Mouse (Mus musculus) cerebellum, postnatal 10 days (tissue): ENCODE measurements around the gene Agk.

Source experiments
- DNase-seq, 2 experiments: peaks; one replicate each; pipeline ENCODE4 v3.0.0; 2021; ENCODE audit warnings: mixed read lengths in 2 of 2

Agk gene

DNA sequence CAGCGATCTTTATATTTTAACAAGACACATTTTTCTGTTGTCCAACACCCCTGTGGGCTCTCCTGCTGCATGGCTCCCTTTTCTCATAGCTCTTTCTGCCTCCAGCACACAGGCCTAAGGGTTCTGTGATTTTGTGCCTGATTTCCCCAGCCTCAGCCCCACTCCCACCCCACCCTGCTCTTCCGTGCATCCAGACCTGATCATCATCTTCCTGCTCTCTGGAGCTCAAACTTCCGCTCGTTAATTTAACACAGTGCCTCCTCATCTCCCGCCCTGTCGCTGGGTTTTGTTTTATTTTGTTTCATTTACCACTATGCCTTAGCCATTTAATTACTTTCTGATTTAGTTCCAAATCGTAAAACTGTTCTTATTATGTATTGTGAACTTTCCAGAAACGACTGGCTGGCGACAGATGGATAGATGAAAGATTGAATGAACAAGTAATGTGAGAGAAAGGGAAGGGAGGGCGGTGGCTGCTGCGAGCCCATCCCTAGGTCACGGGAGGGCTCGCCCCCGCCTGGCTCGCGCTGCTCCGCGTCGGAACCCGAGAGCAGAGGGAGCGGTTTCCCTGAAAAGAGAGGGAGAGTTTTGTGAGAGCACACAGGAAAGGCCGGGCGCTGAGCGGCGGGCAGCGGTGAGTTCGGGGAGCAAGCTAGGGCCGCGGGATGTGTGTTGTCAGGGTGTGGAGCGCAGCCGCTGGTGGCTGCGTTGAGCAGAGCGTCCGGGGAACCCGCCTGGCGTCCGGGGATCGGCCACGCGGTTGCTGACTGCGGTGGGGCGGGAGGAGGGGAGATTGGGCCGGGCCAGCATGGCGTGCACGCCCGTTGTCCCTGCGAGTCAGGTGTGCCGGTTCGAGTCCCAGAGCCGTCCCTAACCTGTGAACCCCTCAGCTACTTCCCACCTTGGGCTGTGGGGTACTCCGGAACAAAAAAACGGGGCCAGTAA lies at the start of gene Agk:
Gene Agk (plus strand): TSS at position 276 of the 945 bp plus-strand sequence.
- peak; percentile 85 to 88 for DNase-seq

DNA sequence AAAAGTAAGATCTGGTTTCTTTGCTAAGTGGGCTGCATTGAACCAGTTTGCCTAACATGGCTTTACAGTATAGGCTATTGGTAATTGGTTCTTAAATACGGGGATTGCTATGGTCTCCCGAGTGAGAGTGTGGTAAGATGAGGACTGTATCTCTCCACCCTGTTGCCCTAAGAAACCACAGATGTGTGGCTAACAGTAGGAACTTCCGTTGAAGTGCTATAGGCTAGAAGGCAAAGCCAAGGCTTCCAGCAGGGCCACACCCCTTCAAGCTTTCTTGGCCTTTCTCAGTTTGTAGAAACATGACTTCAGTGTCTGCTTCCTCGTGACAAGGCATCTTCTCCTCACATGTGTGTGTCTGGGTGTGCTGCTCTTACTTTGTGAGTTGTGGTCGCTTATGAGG lies 24.3 kb upstream of the Agk start:
- no peak for DNase-seq

- DNase-seq = peak; percentile 90
These were observed 21.6 kb upstream of the Agk start for GRCm38 (mm10) chr6:40303379-40303778.

GRCm38 (mm10) chr6:40304972-40305371 lies 20.0 kb upstream of the Agk start:
- no peak for DNase-seq

GRCm38 (mm10) chr6:40326341-40326740 lies 1.4 kb downstream of the Agk start:
- DNase-seq = peak in 1 of 2 experiments; percentile 10

DNA sequence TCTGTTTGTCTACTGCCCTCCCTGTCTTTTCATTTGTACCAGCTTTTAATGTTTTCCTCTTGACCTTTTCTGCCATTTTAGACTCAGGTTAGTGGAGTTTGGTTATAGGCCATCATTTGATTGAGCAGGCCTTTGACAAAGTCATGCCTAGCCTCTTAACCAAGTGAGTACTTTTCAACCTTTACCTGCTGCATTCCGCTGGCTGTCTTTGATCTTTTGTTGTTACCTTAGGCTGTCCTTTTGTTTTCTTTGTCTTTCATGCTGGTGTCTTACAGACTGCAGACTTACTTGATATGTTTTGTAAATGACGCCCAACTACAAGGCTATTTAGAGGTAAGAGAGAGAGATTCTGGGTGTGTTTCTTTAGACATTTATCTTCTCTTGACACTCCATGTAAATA lies 8.5 kb downstream of the Agk start:
- no peak for DNase-seq

- DNase-seq = no peak
These were observed 12.1 kb downstream of the Agk start for GRCm38 (mm10) chr6:40336735-40337731.

DNA sequence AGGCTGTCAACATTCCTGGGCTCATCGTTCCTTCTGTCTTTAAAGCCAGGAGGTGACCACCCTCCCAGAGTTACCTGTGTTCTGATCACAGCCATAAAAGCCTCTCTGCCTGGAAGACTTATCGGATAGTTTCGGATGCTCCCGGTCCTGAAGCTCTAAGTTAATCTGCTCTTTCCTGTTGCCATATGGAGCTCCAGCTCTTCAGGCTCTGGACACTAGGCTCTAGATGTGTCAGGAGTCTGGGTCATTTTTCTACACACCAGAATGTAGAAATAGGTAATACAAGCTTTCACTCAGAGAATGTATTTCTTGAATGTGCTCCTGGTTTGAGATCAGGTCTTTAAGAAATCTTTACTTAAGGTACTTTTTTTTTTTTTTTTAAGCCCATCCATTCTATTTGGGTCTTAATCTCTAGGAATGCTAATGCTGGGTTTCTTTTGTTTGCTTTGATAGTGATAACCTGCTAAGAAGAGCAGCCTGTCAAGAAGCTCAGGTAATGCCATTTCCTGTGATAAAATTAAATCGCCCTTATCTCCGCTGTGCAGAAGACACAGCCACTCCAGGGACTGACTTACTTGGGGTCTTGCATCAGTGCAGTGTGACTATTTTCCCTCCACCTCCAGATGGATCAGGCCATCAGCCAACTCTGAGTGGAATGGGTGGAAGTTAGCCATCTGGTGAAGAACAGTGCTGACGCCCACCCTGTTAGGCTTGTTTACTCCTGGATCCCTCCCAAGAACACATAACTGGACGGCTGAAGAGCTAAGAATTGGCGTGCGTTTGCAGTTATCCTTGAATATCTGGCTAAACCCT lies 22.2 kb downstream of the Agk start:
- DNase-seq = peak; percentile 93

DNA sequence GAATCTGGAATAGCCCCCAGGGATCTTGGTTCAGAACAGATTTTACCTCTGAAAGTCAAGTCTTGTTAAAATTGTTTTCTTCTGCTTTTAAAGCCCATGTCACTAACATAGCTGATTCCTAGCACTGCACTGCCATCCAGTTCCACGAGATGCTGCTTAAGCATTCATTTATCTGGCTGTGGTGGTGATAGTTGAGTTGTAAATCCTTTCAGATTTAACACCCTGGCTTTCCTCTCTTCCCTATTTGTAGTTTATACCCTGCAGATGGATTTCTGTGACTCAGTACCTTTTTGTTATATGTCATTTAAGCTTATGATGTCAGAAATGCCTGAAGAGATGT lies 22.8 kb downstream of the Agk start:
- DNase-seq = no peak

DNA sequence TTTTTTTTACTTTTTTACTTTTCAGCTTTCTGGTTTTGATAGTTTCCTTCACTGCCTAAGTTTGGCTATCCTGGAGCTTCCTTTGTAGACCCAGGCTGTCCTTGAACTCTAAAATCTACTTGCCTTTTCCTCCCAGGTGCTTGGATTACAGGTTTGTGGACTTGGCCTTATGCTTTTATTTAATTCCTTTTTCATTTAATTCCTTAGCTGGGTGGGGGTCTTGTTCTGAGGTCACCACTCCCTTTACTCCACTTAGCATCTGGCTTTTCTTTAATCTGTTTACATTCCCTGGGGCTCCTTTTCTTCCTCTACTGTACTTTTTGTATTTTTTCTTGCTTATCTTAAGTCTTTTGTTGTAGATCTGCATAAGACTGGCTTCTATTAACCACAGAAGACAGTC lies 25.1 kb downstream of the Agk start:
- no peak for DNase-seq

GRCm38 (mm10) chr6:40350856-40351255 lies 25.9 kb downstream of the Agk start:
- DNase-seq = no peak

DNA sequence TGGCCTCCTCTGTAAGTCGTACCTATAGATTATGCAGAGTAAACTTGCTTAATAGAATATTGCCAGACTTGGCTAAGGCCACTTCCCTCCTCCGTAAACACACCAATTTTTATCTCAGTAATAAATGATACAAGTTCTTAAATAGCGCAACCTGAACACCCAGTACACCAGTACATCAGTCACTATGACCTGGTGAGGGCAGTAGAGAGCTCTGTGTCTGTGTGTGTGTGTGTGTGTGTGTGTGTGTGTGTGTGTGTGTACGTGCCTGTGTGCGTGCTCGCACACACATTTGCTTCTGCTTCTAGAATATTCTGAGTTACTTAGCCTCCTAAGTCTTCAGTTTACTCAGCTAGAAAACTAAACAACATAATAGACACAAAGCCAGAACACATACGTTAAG lies 28.4 kb downstream of the Agk start:
- peak; percentile 27 to 38 for DNase-seq

DNA sequence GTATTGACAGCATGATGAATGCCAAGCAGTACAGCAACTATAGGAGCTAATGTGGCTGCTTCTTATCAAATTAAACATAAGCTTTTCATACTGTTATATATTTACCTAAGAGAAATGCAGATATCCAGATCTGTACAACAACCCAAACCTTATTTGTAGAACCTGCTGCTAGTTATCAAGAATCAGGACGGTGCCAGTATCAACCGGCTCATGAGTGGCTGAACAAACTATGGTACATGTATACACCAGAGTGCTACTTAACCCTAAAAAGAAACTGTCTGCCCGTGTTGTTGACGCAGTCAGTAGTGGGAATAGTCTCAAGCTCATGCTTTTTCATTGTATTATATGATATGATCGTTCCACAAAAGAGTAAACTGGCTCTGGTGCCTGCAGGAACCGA lies 46.1 kb downstream of the Agk start:
- no peak for DNase-seq

GRCm38 (mm10) chr6:40380181-40380580 lies 55.2 kb downstream of the Agk start:
- no peak for DNase-seq

DNA sequence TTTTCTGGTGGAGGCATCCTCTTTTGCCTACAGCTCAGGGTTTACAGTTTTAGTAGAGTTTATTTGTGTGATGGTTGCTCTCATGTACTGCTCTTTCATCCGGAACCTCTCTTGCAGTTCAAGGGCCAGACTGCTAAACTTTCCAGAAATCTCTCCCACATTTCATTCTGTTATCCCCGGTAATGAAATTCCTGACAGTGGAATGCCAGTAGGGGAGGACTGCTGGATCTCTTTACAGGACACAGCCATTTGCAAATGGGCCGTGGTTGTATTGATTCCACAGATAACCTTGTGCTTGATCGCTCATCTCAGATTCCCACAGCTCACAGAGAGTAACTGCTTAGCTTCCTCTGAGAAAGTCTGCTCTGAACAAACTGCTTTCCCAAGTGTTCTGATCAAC lies 56.9 kb downstream of the Agk start:
- DNase-seq = no peak

GRCm38 (mm10) chr6:40385682-40386081 lies 60.7 kb downstream of the Agk start:
- no peak for DNase-seq

DNA sequence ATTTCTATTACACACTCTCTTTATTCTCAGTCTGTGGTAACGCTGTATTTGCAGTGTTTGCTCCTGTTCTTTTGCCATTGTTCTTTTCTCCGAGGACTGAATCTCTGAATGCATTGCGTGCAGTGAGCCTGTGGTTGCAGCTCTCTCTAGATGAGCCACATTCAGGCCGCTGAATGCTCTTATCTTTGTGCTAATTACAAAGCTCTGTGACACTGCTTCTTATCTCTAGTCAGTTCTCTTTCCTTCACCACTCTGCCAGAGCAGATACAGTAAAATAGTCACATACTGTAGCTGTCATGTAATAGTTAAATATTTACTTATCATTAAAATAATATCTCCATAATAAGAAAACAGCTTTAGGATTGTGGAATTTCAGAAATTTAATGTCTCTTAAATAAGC lies 63.7 kb downstream of the Agk start:
- no peak for DNase-seq

- peak; percentile 49 to 53 for DNase-seq
These were observed 66.0 kb downstream of the Agk start for GRCm38 (mm10) chr6:40390975-40391374.

DNA sequence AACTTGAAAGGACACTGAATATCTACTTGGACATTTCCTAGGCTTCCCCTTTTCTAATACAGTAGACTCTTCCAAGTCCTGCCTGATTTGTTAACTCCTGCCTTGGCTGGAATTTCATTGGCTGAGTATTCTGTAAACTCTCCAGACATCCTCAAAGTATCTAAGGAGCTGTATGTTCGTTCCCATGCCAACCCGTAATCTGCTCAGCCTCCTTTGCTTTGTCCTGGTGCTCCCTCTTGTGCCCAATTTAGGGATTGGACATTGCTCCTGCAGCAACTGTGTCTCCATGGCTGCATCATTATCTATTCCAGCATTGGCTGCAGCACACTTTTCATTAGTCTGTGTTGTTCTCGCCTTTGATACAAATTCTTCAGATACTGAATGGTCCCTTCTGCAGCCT lies 68.2 kb downstream of the Agk start:
- DNase-seq = peak; percentile 93 to 95

GRCm38 (mm10) chr6:40402031-40402430 lies 77.1 kb downstream of the Agk start:
- no peak for DNase-seq

GRCm38 (mm10) chr6:40403640-40404285 lies 78.8 kb downstream of the Agk start:
- DNase-seq = peak; percentile 82 to 90

DNA sequence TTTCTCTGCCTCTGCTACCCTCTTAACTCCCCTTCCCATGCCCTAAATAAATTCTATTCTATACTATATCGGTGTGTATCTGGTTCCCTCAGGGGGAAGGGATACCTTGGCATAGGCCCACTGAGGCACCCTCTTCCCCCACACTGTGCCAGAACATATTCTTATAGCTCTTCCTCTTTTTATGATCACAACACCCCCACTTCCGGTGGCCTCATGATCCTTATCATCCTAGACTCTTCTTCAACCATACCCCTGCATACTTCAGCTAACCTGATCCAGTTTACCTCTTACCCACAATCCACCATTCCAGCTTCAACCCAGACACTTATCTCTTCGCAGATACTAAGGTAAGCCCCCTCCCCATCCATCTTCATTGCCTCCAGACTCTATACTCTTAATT lies 86.1 kb downstream of the Agk start:
- no peak for DNase-seq
